Mouse (Mus musculus) liver, postnatal 0 days (tissue): ENCODE data around the gene Ptk7.
A peak's percentile ranks its signal among the peaks of the same experiment; 100 is the strongest.

Experiments used
- CTCF ChIP-seq: sonication (generic); IDR thresholded peaks from 2 replicates; pipeline ENCODE4 v1.5.1; 2016; ENCODE audit warnings: antibody characterized with exemption, low read depth
- EP300 ChIP-seq: IDR thresholded peaks from 2 replicates; pipeline ENCODE4 v1.6.1; 2016; ENCODE audit warnings: antibody characterized with exemption, low read depth, mild to moderate bottlenecking

DNA sequence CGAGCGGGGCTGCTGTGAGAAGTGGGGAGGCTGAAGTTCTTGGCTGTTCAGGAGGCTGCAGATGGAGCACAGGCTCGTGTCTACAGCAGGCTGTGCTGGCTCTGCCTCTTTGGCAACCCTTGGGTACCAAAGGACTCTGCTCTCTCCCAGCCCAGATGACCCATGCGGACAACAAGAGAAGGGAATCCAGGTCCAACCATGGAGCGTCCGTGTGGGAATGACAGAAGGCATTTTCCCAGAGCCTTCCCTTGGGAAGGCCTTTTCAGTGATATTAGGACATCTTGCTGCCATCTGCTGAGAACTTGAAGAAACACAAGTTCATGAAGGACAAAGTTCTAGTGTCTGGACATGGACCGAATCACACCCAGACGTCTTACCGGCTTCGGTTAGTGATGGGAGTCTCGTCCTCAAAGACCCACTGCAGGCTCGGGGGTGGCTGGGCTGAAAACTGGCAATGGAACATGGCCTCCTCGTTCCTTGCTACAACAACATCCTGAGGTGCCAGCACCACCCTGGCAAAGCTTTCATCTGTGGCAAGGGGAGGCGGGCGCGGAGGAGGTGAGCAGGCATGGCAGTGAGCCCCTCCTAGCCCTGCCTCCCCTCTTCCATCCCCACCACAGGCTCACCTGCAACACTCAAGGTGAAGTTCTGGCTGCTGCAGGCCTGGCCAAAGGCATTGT, 39.5 kb downstream of the Ptk7 start:
- peak; percentile 12; the same call in 1 of the 2 replicates for TF ChIP-seq CTCF
- no peak for TF ChIP-seq EP300
